Mouse (Mus musculus) megakaryocyte progenitor cell, adult 5-6 weeks (primary cell): ENCODE data around the gene Mpig6b. TPM values are rescaled to one million over a fixed set of nuclear protein-coding genes. Genes with fewer than 3 reads are reported as not detected.
A peak's percentile ranks its signal among the peaks of the same experiment; 100 is the strongest.

Experiments
- ATAC-seq: replicated peaks from 2 replicates; pipeline ENCODE4 v1.8.0; 2016; ENCODE audit warnings: mild to moderate bottlenecking, moderate TSS enrichment, inconsistent platforms; ENCODE audit not compliant: poor library complexity
- total RNA-seq, 2 experiments: library from RNA; stranded (forward) in 1 of 2; stranded (reverse) in 1 of 2; fragments of 157-497, 149-512 nt in 1 of 2; fragments of 200-1000 nt in 1 of 2; gene quantifications; 2 replicates each; pipeline versions ENCODE4 v1.2.3 to v1.2.4; 2015 to 2017

Mpig6b gene
- total RNA-seq (2015) (not detected in 2 replicates), total RNA-seq (2017) (not detected in 2 replicates)

- no peak for ATAC-seq
Observed at GRCm38 (mm10) chr17:35066084-35066483, at the start of gene Mpig6b. Gene Mpig6b (minus strand): TSS chr17:35066184.

GRCm38 (mm10) chr17:35115046-35116019, 49.3 kb upstream of the Mpig6b start, which contains the start of gene Ly6g5b:
Gene Ly6g5b (minus strand): TSS chr17:35115428.
- ATAC-seq = peak; percentile 73

GRCm38 (mm10) chr17:35111774-35112173, 45.8 kb upstream of the Mpig6b start:
- no peak for ATAC-seq

GRCm38 (mm10) chr17:35108097-35108496, 42.1 kb upstream of the Mpig6b start, which contains the start of gene Ly6g5c:
Gene Ly6g5c (plus strand): TSS chr17:35108279.
- ATAC-seq = no peak

GRCm38 (mm10) chr17:35106522-35106921, 40.5 kb upstream of the Mpig6b start:
- ATAC-seq = no peak

GRCm38 (mm10) chr17:35105740-35106389, 39.9 kb upstream of the Mpig6b start:
- peak; percentile 51 for ATAC-seq

- peak; percentile 84 for ATAC-seq
Observed at GRCm38 (mm10) chr17:35104754-35105153, 38.8 kb upstream of the Mpig6b start.

- no peak for ATAC-seq
Observed at GRCm38 (mm10) chr17:35104079-35104478, 38.1 kb upstream of the Mpig6b start.

GRCm38 (mm10) chr17:35103221-35103690, 37.3 kb upstream of the Mpig6b start:
- peak; percentile 21 for ATAC-seq

GRCm38 (mm10) chr17:35102299-35102698, 36.3 kb upstream of the Mpig6b start:
- ATAC-seq = no peak

- ATAC-seq = no peak
Observed at GRCm38 (mm10) chr17:35101161-35101560, 35.2 kb upstream of the Mpig6b start.

GRCm38 (mm10) chr17:35100196-35100765, 34.3 kb upstream of the Mpig6b start:
- no peak for ATAC-seq

- ATAC-seq = no peak
Observed at GRCm38 (mm10) chr17:35097164-35097655, 31.2 kb upstream of the Mpig6b start.

- no peak for ATAC-seq
Observed at GRCm38 (mm10) chr17:35096597-35096996, 30.6 kb upstream of the Mpig6b start.

- no peak for ATAC-seq
Observed at GRCm38 (mm10) chr17:35094475-35095365, 28.7 kb upstream of the Mpig6b start.

GRCm38 (mm10) chr17:35092403-35093198, 26.6 kb upstream of the Mpig6b start:
- no peak for ATAC-seq

- ATAC-seq = peak; percentile 69
Observed at GRCm38 (mm10) chr17:35090166-35090932, 24.4 kb upstream of the Mpig6b start.
